Comparison of ENCODE assay signal across 8 mouse cellular contexts in the genomic region with DNA sequence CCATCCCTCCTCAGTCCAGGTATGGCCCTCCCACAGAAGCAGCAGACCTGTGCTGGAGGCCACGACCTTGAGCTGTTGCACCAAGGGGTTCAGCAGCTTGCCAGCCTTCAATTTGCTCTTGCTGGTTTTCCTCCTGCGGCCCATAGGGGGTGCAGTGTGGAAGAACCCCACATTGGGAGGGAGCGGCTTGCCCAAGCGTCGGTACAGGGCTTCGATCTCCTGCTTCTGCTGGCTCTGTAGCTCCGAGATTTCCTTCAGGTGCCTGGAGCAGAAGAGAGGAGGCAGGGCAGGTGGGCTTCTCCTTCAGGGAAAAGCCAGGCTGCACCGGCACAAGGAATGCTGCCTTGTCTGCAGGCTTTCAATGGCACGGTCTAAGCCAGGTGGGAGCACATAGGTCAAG.
DNase-seq lines count a peak whose midpoint lies in the region; ATAC-seq and TF ChIP-seq lines count a peak whose summit lies in the region.

No protein-coding gene starts in this region.

- no peaks in the 10 kb centered on the region for H3K36me3 ChIP-seq in heart, postnatal 0 days (replicated peaks; ENCODE audit: control insufficient read depth, insufficient read depth, low read length)
- H3K36me3 ChIP-seq in heart, embryonic 11.5 days (ENCODE audit: control insufficient read depth, insufficient read depth, low read length): no peaks in the 10 kb centered on the region
- no peaks in the 10 kb centered on the region for H3K36me3 ChIP-seq in testis, adult 2 months (ENCODE audit: control insufficient read depth, insufficient read depth, low read length)
- peaks cover 55% of the 10 kb centered on the region for H3K36me3 ChIP-seq in neural tube, embryonic 15.5 days

- no peaks in the 10 kb centered on the region for H3K27me3 ChIP-seq in heart, postnatal 0 days (ENCODE audit: control insufficient read depth, insufficient read depth, low read length)
- H3K27me3 ChIP-seq in heart, embryonic 11.5 days (ENCODE audit: control insufficient read depth, insufficient read depth, low read length): peaks cover 5% of the 10 kb centered on the region; the same call in 1 of the 2 replicates
- no peaks in the 10 kb centered on the region for H3K27me3 ChIP-seq in testis, adult 2 months (ENCODE audit: control insufficient read depth, insufficient read depth, low read length)
- no peaks in the 10 kb centered on the region for H3K27me3 ChIP-seq in neural tube, embryonic 15.5 days (replicated peaks)

- no peak for ATAC-seq in heart, postnatal 0 days (ENCODE audit: insufficient read depth, low read depth)
- no peak for ATAC-seq in heart, embryonic 11.5 days (replicated peaks; ENCODE audit: insufficient number of reproducible peaks, low FRiP score, low TSS enrichment)
- peak; percentile 38 to 54; a peak in 3 of 4 replicates for ATAC-seq in hematopoietic stem cell, adult 5-6 weeks (replicated peaks in 1 of 2; ENCODE audit: insufficient read depth in 1 of 2, low FRiP score in 2 of 2, low TSS enrichment in 1 of 2, low read depth in 1 of 2, poor library complexity in 2 of 2, severe bottlenecking in 2 of 2)
- ATAC-seq in inflammation-experienced regulatory T-cells, adult 6 months: no peak
- ATAC-seq in neural tube, embryonic 15.5 days (ENCODE audit: low FRiP score): no peak

- no peaks in the 10 kb centered on the region for H3K4me1 ChIP-seq in heart, postnatal 0 days (ENCODE audit: control insufficient read depth, insufficient read depth)
- H3K4me1 ChIP-seq in heart, embryonic 11.5 days (ENCODE audit: control insufficient read depth, insufficient read depth, low read length): no peaks in the 10 kb centered on the region
- no peaks in the 10 kb centered on the region for H3K4me1 ChIP-seq in testis, adult 2 months (ENCODE audit: control insufficient read depth, insufficient read depth, low read length)
- no peaks in the 10 kb centered on the region for H3K4me1 ChIP-seq in neural tube, embryonic 15.5 days

- TF ChIP-seq POLR2A in testis, adult 2 months (IDR thresholded peaks at IDR 0.05; ENCODE audit: control insufficient read depth, low read depth, low read length): no peak

- no peak overlapping the region for H3K4me2 ChIP-seq in heart, postnatal 0 days (ENCODE audit: low read depth, low read length)
- no peak overlapping the region for H3K4me2 ChIP-seq in heart, embryonic 11.5 days
- no peak overlapping the region for H3K4me2 ChIP-seq in neural tube, embryonic 15.5 days

- TF ChIP-seq EP300 in heart, postnatal 0 days (IDR thresholded peaks at IDR 0.05; ENCODE audit: low read depth): no peak

- no peak overlapping the region for H3K9ac ChIP-seq in heart, postnatal 0 days (replicated peaks; ENCODE audit: low read depth, low read length)
- no peak overlapping the region for H3K9ac ChIP-seq in heart, embryonic 11.5 days (ENCODE audit: low read depth, low read length)
- no peak overlapping the region for H3K9ac ChIP-seq in neural tube, embryonic 15.5 days (replicated peaks)

- no peak overlapping the region for H3K4me3 ChIP-seq in heart, postnatal 0 days (ENCODE audit: low read depth, low read length)
- no peak overlapping the region for H3K4me3 ChIP-seq in heart, embryonic 11.5 days (ENCODE audit: low read depth, low read length)
- no peak overlapping the region for H3K4me3 ChIP-seq in testis, adult 2 months (ENCODE audit: control insufficient read depth, low read depth, low read length)
- no peak overlapping the region for H3K4me3 ChIP-seq in neural tube, embryonic 15.5 days (replicated peaks)

- no peaks in the 10 kb centered on the region for H3K9me3 ChIP-seq in heart, postnatal 0 days (replicated peaks; ENCODE audit: control insufficient read depth, low read length)
- no peaks in the 10 kb centered on the region for H3K9me3 ChIP-seq in heart, embryonic 11.5 days (replicated peaks; ENCODE audit: control insufficient read depth, low read length)
- H3K9me3 ChIP-seq in neural tube, embryonic 15.5 days (replicated peaks): no peaks in the 10 kb centered on the region

- 32% methylated on average over 9 of the region's 9 CpGs for WGBS in heart, postnatal 0 days
- 42% methylated on average over 9 of the region's 9 CpGs for WGBS in heart, embryonic 11.5 days (ENCODE audit: insufficient replicate concordance)
- 46% methylated on average over 9 of the region's 9 CpGs for WGBS in neural tube, embryonic 15.5 days

- TF ChIP-seq CTCF in heart, postnatal 0 days (IDR thresholded peaks at IDR 0.05; ENCODE audit: low read depth): peak; percentile 52
- peak; percentile 35; the same call in 1 of the 2 replicates for TF ChIP-seq CTCF in testis, adult 2 months (IDR thresholded peaks at IDR 0.05; ENCODE audit: control insufficient read depth, insufficient read depth, insufficient replicate concordance, low read depth, low read length)

- DNase-seq in heart, postnatal 0 days (ENCODE audit: low spot score): no peak
- DNase-seq in testis, postnatal 10 days (ENCODE audit: low spot score): no peak
- peak; percentile 70 for DNase-seq in thymus, postnatal 14 days

- H3K27ac ChIP-seq in heart, postnatal 0 days (ENCODE audit: low read depth): no peak overlapping the region
- no peak overlapping the region for H3K27ac ChIP-seq in heart, embryonic 11.5 days (ENCODE audit: low read depth, low read length)
- H3K27ac ChIP-seq in testis, adult 2 months (ENCODE audit: control insufficient read depth, insufficient read depth, low read depth, low read length): no peak overlapping the region
- H3K27ac ChIP-seq in neural tube, embryonic 15.5 days (replicated peaks): no peak overlapping the region

Comparison
In these comparisons a context has a peak if more than half of its experiments do, and no peak if none do; other contexts are left out.
1. ATAC-seq: peak in hematopoietic stem cell, adult 5-6 weeks (2 of 2); none in heart, postnatal 0 days (single experiment), heart, embryonic 11.5 days (single experiment), inflammation-experienced regulatory T-cells, adult 6 months (single experiment) and neural tube, embryonic 15.5 days (single experiment).